Mouse (Mus musculus): Measurements from ENCODE around the gene Fzd4. TPM values are rescaled to one million over a fixed set of nuclear protein-coding genes. Genes with fewer than 3 reads are reported as not detected.

Gene Fzd4
- polyA plus RNA-seq, 1 experiment, result 4.7 TPM

- no peak for DNase-seq (ENCODE audit: extremely low spot score in 1 of 2, low spot score in 1 of 2)
Measured at GRCm38 (mm10) chr7:89397837-89398534, 6.2 kb upstream of the Fzd4 start.

GRCm38 (mm10) chr7:89400721-89401120 lies 3.4 kb upstream of the Fzd4 start:
- peak in 1 of 2 experiments; percentile 18 for DNase-seq (ENCODE audit: extremely low spot score in 1 of 2, low spot score in 1 of 2)

GRCm38 (mm10) chr7:89401136-89401858 lies 2.9 kb upstream of the Fzd4 start:
- no peak for DNase-seq (ENCODE audit: extremely low spot score in 1 of 2, low spot score in 1 of 2)

GRCm38 (mm10) chr7:89401936-89402335 lies 2.2 kb upstream of the Fzd4 start:
- no peak for DNase-seq (ENCODE audit: extremely low spot score in 1 of 2, low spot score in 1 of 2)

- DNase-seq (ENCODE audit: extremely low spot score in 1 of 2, low spot score in 1 of 2), result peak in 1 of 2 experiments; percentile 61
Measured at GRCm38 (mm10) chr7:89403053-89403972, 842 bp upstream of the Fzd4 start.

- DNase-seq (ENCODE audit: extremely low spot score in 1 of 2, low spot score in 1 of 2), result no peak
Measured at GRCm38 (mm10) chr7:89404734-89405440, 732 bp downstream of the Fzd4 start.

- DNase-seq (ENCODE audit: extremely low spot score in 1 of 2, low spot score in 1 of 2), result no peak
Measured at GRCm38 (mm10) chr7:89406011-89406410, 1.9 kb downstream of the Fzd4 start.

GRCm38 (mm10) chr7:89407006-89407940 lies 3.1 kb downstream of the Fzd4 start:
- DNase-seq (ENCODE audit: extremely low spot score in 1 of 2, low spot score in 1 of 2), result no peak

GRCm38 (mm10) chr7:89410294-89410693 lies 6.1 kb downstream of the Fzd4 start:
- no peak for DNase-seq (ENCODE audit: extremely low spot score in 1 of 2, low spot score in 1 of 2)

- DNase-seq (ENCODE audit: extremely low spot score in 1 of 2, low spot score in 1 of 2), result no peak
Measured at GRCm38 (mm10) chr7:89411346-89411745, 7.2 kb downstream of the Fzd4 start.

- no peak for DNase-seq (ENCODE audit: extremely low spot score in 1 of 2, low spot score in 1 of 2)
Measured at GRCm38 (mm10) chr7:89412094-89412493, 7.9 kb downstream of the Fzd4 start.

GRCm38 (mm10) chr7:89416027-89416426 lies 11.9 kb downstream of the Fzd4 start:
- no peak for DNase-seq (ENCODE audit: extremely low spot score in 1 of 2, low spot score in 1 of 2)

- DNase-seq (ENCODE audit: extremely low spot score in 1 of 2, low spot score in 1 of 2), result no peak
Measured at GRCm38 (mm10) chr7:89417707-89418106, 13.6 kb downstream of the Fzd4 start.

GRCm38 (mm10) chr7:89418127-89418653 lies 14.0 kb downstream of the Fzd4 start:
- no peak for DNase-seq (ENCODE audit: extremely low spot score in 1 of 2, low spot score in 1 of 2)

GRCm38 (mm10) chr7:89418917-89419679 lies 14.9 kb downstream of the Fzd4 start:
- DNase-seq (ENCODE audit: extremely low spot score in 1 of 2, low spot score in 1 of 2), result peak in 1 of 2 experiments; percentile 47

GRCm38 (mm10) chr7:89421294-89421693 lies 17.1 kb downstream of the Fzd4 start:
- DNase-seq (ENCODE audit: extremely low spot score in 1 of 2, low spot score in 1 of 2), result no peak

GRCm38 (mm10) chr7:89422650-89423049 lies 18.5 kb downstream of the Fzd4 start:
- no peak for DNase-seq (ENCODE audit: extremely low spot score in 1 of 2, low spot score in 1 of 2)

GRCm38 (mm10) chr7:89423194-89423593 lies 19.0 kb downstream of the Fzd4 start:
- no peak for DNase-seq (ENCODE audit: extremely low spot score in 1 of 2, low spot score in 1 of 2)

Measured in frontal cortex, adult 2 months (tissue).